Mouse (Mus musculus): ENCODE measurements around the gene Ypel2.

Gene Ypel2

DNA sequence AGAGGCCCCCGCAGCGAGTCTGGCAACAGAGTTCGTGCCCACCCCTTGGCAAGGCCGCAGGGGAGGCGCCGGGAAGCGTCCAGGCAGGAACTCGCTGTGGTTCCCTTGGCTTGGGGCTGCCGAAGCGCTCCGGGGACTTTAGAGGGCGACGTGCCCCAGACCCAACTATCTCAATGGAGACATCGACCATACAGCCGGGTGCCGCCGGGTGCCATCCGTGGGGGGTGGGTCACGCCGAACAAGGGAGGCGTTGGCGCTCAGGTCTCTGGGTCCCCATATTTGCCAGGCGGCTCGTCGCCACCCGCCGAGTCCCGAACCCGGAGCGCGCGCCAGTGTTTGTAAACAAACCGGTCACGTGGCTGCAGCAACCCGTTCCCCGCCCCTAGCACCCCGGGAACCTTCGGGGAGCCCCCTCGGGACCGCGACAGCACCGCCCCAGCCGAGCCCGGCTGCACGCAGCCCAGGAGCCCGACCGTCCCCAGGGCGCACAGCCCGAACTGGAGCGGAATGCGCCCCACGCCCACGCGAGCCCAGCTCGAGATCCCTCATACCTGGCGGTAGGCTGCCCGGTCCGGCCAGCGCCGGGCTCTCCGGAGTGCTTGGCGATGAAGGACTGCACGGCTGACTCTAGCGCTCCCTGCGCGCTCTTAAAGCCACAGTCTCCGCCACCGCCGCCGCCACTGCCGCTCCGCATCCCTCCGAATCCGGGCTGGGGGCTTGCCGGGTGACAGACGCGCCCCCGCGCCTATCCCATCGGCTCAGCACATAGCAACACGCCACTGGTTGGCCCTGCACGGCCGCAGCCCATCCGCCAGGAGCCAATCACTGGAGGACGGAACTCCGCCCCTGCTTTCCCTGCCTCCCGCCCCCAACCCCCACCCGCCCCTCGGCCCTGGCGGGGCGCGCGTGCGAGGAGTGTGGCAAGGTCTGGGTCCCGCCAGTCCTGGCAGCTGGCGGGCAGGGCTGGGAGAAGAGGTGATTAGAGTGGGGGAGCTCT lies at the start of gene Ypel2:
Ypel2 (minus strand) TSS at position 667 of the 997 bp plus-strand sequence.
- in situ Hi-C loops (cut with MboI, MseI), result loop anchor here (10.0 kb wide), 1 partner anchor 89 kb away; no protein-coding TSS in a partner anchor

DNA sequence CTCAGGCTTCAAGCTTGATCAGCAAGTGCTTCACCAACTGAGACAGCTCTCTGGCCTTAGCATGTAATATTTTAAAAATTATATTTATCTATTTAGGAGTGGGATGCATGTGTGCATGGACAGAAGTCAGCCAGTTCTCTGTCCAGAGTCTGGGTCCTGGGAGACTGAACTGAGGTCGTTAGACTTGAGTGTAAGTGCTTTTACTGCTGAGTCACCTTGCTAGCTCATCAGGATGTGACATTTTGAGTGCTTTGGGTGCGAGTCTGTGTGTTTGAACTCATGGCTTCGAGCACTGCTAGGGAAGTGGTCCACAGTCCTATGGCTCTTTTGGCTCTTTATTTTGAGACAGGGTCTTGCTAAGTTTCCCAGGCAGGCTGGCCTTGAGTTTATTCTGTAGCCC lies 49.5 kb upstream of the Ypel2 start:
- in situ Hi-C loops (cut with MboI, MseI), result no loop called here

DNA sequence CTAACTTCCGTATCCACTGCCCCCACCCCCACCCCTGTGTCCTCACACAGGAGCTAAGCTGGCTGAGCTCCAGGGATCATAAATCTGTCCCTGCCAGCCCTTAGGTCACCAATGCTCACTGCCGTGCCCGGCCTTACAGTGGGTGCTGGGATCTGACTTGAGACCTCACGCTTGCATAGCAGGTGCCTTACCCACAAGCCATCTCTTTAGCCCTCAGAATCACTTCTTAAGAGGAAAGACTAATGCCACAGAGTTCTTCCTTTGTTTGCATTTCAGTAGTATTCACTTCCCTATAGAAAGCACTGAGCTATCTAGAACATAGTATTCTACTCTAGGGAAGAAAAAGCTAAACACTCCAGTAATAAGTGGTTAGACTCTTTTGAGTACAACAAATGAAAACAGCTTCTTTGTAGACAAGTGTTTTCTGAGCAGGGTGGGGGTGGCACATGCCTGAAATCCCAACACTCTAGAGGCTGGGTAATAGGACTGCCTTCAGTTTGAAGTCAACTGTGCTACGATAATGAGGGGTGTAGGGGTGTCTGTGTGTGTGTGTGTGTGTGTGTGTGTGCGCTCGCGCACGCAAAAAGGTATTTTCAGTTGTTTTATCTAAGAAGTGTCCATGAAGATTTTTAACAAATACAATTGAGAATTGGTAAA lies 45.9 kb upstream of the Ypel2 start:
- in situ Hi-C loops (cut with MboI, MseI), result no loop called here

DNA sequence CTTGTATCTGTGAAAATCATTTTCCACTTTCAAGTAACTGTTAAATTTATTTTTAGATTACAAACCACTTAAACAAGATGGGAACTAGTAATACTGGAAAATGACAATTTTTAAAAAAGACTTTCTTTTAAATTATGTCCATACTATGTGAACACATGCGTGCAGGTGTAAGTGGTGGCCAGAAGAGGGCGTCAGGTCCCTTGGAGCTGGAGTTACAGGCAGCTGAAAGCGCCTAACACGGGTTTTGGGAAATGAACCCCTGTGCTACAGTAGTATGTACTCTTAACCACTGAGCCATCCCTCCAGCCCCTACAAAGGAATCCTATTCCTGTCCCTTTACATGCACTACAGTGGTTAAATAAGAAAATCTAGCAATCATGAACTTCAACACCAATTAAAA lies 42.7 kb upstream of the Ypel2 start:
- in situ Hi-C loops (cut with MboI, MseI), result no loop called here

DNA sequence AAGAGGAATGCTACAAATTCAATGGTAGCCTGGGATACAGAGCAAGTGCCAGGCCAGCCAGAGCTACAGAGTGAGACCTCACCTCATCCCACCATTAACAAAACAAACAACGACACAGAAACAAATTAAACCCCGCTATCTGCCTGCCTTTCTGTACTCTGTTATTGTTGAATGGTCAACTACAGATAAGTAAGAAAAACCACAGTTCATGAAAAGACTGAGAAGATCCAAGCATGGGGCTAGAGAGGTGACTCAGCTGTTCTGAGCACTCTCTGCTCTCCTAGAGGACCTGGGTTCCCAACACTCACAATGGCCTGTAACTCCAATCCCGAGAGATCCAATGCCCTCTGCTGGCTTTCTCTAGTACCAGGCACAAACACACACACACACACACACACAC lies 34.7 kb upstream of the Ypel2 start:
- in situ Hi-C loops (cut with MboI, MseI), result no loop called here

DNA sequence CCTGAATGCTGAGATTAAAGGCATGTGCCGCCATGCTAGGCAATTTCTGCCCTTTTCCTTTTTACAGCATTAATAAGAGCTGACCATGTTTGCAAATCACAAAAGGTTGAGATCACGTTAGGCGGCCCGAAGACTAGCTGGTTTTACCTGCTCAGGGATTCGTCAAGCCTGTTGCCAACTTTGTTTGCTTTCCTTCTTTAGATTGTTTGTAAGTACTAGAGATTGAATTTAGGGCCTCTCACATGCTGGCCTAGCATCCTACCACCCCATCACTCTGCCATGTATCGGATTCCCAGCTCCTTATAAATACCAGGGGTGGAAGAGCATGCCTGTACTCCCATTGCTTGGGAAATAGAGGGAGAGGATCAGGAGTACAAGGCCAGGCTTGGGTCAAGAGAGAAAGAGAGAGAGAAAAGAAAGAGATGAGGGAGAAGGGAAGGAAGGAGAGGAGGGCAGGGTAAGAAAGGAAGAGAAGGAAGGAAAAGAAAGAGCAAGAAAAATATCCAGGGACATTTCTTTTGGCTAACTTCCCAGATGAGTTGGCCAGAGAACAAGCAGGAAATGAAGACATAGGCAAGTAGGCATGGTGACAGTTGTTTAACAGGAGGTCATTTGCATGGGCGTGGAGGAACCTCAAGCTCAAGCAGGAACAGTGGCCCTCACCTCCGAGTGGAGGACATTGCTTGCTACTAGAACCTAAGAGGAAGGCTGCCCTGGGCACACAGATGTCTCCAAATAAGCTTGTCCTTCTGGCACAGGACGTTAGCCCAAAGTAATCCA lies 32.8 kb upstream of the Ypel2 start:
- in situ Hi-C loops (cut with MboI, MseI), result no loop called here

DNA sequence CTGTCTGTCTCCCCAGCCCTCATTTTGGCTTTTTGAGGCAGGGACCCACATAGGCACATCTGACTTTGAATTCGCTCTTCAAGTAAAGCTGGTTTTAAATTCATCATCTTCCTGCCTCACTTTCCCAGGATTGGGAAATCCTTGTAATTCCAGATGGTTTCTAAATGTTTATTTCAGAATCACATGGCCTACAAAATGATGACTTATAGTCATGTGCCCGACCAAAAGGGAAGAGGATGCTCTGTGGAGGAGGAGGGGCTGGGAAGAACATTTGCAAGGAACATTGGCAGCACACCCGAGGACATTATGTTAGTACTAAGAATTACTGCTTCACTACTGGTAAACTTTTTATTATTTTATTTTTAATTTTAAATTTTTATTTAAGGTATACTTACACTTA lies 31.8 kb upstream of the Ypel2 start:
- in situ Hi-C loops (cut with MboI, MseI), result no loop called here

DNA sequence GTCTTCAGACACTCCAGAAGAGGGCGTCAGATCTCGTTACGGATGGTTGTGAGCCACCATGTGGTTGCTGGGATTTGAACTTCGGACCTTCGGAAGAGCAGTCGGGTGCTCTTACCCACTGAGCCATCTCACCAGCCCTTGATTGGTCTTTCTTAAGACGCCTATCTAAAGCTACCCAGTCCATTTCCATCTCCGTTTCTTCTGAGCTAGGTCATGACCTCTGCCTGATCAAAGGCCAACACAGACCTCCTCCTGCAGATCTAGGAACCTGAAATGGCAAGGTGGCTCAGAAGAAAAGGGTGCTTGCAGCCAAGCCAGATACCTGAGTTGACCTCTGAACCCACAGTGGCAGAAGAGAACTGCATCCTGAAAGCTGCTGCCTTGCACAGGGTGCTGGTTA lies 29.7 kb upstream of the Ypel2 start:
- in situ Hi-C loops (cut with MboI, MseI), result loop anchor here (25.0 kb wide), 1 partner anchor 461 kb away; no protein-coding TSS in a partner anchor

DNA sequence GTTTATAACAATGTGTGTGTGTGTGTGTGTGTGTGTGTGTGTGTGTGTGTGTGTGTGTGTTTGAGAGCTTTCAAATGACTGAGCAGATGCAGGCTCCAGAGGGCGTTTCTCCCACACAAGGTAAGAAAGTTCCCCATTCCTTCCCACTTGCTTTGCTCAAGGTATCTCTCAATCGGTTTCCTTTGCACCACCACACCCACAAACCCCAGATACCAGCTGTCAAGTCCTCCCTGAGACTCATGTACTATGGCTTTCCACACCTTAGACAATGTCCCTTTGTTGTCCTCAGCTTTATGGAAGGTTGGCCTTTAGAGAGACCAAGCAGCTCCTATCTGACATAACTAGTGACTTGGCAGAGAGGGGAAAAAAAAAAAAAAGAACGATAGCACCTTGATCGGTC lies 29.3 kb upstream of the Ypel2 start:
- in situ Hi-C loops (cut with MboI, MseI), result loop anchor here (25.0 kb wide), 1 partner anchor 460 kb away; no protein-coding TSS in a partner anchor

DNA sequence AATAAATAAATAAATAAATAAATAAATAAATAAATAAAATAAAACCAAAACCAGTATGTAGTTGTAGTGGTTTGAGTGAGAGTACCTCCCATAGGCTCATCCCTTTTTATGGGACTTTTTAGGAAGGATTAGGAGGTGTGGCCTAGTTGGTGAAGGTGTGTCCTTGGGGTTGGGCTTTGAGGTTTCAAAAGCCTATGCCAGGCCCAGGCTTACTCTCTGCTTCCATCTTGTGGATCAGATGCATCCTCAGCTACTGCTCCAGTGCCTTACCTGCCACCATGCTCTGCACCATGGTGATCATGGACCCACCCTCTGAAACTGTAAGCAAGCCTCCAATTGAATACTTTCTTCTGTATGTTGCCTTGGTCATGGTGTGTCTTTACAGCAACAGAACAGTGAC lies 28.0 kb upstream of the Ypel2 start:
- in situ Hi-C loops (cut with MboI, MseI), result loop anchor here (25.0 kb wide), 1 partner anchor 459 kb away; no protein-coding TSS in a partner anchor

DNA sequence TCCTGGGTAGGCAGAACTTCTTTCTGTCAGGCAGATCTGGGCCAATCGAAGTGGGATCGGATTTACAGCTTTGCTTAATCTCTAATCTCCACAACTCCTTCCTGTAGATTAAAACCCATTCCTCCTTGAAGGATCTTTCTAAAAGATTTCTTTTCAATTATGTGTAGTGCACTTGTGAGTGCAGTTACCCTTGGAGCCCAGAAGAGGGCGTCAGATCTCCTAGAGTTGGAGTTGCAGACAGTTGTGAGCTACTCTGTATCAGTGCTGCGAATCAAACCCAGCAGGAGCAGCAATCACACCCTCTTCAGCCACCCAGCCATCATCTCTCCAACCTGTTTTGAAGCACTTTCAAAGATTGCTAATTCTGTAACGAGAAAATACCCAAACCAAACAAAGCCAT lies 26.9 kb upstream of the Ypel2 start:
- in situ Hi-C loops (cut with MboI, MseI), result loop anchor here (25.0 kb wide), 1 partner anchor 458 kb away; no protein-coding TSS in a partner anchor

DNA sequence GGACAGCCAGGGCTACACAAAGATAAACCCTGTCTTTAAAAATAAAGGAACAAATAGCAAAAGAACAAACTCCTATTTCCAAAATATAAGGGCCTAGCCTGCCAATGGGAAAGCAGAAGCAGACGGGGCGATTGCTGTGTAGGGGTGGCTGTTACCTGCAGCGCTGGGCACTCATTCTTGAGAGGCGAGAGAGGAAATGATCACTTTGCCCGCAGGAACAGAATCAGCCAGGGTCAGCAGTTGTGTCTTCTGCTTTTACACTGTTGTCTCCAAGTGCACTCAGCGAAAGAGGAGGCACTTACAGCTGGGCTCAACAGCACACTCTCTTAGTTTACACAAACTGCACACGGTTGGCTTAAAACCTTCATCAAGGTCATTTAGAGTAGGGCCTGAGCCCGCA lies 25.9 kb upstream of the Ypel2 start:
- in situ Hi-C loops (cut with MboI, MseI), result loop anchor here (25.0 kb wide), 1 partner anchor 457 kb away; no protein-coding TSS in a partner anchor

DNA sequence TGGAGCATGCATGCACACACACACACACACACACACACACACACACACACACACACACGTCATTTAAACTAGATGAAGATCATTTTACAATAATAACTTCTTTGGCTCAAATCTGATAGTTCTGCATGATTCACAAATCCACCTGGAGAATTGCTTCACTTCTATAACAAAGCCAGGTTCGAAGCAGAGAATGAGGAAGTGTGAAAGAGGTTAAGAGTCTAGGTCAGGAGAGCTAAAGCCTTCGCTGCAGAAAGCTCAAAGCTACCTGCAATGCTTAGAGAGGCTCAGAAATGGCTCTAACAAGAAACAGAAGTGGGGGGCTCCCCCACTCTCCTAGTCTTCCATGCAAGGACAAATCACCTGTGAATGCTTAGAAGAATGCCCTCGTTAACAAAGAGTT lies 24.6 kb upstream of the Ypel2 start:
- in situ Hi-C loops (cut with MboI, MseI), result loop anchor here (25.0 kb wide), 1 partner anchor 456 kb away; no protein-coding TSS in a partner anchor

DNA sequence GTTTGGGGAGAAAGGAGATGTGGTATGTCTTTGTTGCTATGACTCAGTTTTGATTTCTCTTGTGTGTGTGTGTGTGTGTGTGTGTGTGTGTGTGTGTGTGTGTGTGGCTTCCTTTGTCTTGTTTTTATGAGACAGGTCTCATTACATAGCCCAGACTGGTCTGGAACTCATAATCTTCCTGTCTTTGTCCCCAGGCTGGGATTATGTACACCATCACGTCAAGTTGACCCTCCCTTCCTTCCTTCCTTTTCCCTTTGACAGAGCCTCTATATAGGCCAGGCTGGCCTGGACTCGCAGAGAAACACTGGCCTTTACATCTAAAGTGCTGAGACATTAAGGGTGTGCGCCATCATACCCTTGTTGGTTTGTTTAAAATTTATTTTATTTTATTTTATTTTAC lies 22.2 kb upstream of the Ypel2 start:
- in situ Hi-C loops (cut with MboI, MseI), result loop anchor here (25.0 kb wide), 1 partner anchor 453 kb away; no protein-coding TSS in a partner anchor

DNA sequence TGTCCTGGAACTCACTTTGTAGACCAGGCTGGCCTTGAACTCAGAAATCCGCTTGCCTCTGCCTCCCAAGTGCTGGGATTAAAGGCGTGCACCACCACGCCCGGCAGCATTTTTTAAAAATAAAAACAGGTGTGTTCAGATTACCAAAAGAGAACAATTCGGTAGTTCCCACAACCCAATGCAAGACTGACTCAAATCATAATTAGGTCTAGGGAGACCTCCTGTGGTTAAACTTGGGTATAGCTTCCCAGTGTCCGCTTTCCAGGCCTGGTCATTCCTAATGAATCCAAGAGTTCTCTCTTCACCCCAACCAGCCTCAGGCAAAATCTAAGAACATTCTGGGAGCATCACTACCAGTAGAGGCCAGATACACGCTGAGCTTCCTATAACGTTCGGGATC lies 17.0 kb upstream of the Ypel2 start:
- in situ Hi-C loops (cut with MboI, MseI), result loop anchor here (25.0 kb wide), 1 partner anchor 448 kb away; no protein-coding TSS in a partner anchor

DNA sequence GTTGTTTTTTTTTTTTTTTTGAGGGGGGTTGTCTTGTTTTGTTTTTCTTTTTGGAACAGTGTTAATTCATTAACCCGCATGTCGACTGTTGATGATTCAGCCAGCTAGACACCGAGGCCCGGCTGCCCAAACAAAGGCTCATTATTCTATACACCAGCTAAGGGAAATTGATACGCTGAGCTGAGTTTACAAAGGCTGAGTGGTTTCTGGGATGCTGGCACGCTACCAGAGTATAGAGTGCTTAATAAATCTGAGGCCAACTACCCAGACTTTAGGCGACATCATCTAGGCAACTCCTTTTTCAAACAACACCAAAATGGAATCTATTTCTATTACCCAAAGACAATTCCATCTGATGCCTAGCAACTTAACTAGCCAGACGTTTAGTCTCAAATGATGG lies 13.9 kb upstream of the Ypel2 start:
- in situ Hi-C loops (cut with MboI, MseI), result loop anchor here (25.0 kb wide), 1 partner anchor 445 kb away; no protein-coding TSS in a partner anchor

DNA sequence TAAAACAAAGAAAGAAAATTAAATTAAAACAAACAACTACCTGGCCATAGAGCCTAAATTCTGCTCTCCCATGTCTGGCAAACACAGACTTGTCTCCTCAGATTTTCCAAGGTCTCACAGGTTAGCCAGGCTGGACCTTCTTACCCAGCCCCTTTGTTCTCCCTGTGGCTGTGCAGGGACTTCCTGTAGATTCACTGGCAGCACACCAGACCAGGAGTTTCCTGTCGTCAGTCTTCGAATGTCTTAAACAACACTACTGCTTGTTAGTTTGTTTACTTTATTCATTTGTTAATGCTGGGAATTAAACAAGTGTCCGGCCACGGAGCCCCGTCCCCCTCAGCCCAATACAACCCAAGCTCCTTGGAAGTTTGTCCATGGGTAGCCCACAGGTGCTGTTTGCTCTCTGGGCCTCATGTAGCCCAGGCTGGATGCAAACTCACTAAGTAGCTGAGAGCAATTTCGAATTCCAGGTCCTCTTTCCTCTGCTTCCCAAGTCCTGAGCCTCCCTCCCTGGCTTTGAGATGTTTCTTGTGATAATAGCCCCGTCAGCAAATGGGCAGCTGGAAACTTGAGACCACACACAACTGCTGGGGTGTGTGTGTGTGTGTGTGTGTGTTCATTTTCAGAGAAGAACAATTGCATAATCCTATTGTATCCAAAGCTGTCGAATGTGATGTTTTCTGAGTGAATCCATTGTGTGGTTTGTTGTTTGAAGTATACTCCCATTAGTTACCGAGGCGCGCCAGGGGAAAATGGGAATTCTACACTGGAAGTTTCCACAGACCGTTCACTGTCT lies 11.7 kb upstream of the Ypel2 start:
- in situ Hi-C loops (cut with MboI, MseI), result loop anchor here (25.0 kb wide), 1 partner anchor 443 kb away; no protein-coding TSS in a partner anchor

DNA sequence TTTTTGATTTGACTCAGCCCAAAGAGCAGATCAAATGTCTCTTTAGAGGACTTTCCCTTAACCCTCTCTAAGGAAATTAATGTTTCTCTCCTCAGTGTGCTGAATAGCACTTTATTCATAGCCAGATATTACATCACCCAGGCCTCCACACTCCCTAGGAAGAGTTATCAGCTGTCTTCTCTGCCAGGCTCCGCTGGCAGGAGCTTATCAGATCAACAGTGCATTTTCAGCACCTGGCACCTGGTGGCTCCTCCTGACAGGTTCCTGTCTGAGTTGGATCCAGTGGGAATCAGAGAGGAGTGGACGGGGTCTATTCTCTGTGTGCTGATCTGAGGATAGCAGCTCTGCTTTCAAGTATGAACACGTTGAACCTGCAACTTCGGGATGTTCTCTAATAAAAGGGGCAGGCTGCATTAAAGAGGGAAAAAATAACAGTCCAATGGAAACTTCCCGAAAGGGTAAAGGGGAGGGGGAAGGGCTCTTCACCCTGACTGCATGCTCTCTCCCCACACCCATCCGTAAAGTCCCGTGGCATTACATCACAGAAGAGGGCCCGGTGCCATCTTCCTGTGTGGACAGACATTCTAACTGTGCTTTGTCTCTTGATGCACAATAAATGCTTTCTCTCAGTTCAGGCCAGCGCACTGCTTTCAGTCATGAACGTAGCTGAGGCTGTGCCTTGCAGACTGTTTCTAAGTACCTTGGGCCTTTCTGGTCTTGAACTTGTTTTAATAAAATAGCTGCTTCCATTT lies 8.7 kb upstream of the Ypel2 start:
- in situ Hi-C loops (cut with MboI, MseI), result loop anchor here (25.0 kb wide), 1 partner anchor 440 kb away; no protein-coding TSS in a partner anchor

DNA sequence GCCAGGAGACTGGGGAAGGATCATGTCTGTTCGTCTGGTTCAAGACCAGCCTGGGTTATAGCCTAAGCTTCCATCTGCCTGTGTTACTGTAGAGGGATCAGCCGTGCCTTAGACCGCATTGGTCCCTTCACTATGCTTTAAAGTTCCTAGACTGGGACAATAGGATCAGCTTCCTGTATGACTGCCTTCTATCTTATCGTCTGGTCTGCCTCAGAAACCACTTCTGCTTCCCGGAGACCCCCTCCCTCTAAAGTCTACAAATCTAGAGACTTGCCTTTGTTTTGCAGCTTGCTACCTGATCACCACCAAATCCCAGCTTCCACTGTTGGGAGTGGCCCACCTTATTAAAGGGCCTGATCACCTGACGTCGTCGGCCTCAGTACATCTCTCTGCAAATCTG lies 7.7 kb upstream of the Ypel2 start:
- in situ Hi-C loops (cut with MboI, MseI), result loop anchor here (25.0 kb wide), 1 partner anchor 439 kb away; no protein-coding TSS in a partner anchor

Data from T-helper 2 cell (primary cell).